Mouse (Mus musculus) forebrain, embryonic 11.5 days (tissue): ENCODE measurements around the gene Mbtps2. TPM values are rescaled to one million over a fixed set of nuclear protein-coding genes. Genes with fewer than 3 reads are reported as not detected.
A peak's percentile ranks its signal among the peaks of the same experiment; 100 is the strongest.

Source experiments
- ATAC-seq: fragments of 200-750 bp; cut with Nextera tagmentation; replicated peaks from 2 replicates; pipeline ENCODE4 v1.8.0; 2017; ENCODE audit warnings: moderate TSS enrichment; ENCODE audit not compliant: low FRiP score
- DNase-seq: peaks from one replicate; pipeline ENCODE4 v3.0.0-alpha.2; 2017; ENCODE audit warnings: low spot score
- H3K27ac ChIP-seq: fragments of 300-500 bp; sonication (generic); 2 replicates; pipeline ENCODE4 v1.5.1; 2014; ENCODE audit warnings: low read depth, low read length
- H3K27me3 ChIP-seq: fragments of 300-500 bp; sonication (generic); 2 replicates; pipeline ENCODE4 v1.6.1; 2014; ENCODE audit warnings: mild to moderate bottlenecking, low read length, mixed read lengths; ENCODE audit not compliant: control insufficient read depth, insufficient read depth
- H3K36me3 ChIP-seq: fragments of 300-500 bp; sonication (generic); 2 replicates; pipeline ENCODE4 v1.6.1; 2014; ENCODE audit warnings: mild to moderate bottlenecking, low read length, moderate library complexity, mixed read lengths; ENCODE audit not compliant: control insufficient read depth, insufficient read depth
- H3K4me1 ChIP-seq: fragments of 300-500 bp; sonication (generic); replicated peaks from 2 replicates; pipeline ENCODE4 v1.6.1; 2014; ENCODE audit warnings: low read length, mixed read lengths; ENCODE audit not compliant: control insufficient read depth, insufficient read depth
- H3K4me2 ChIP-seq: fragments of 300-500 bp; sonication (generic); 2 replicates; pipeline ENCODE4 v1.6.1; 2014; ENCODE audit warnings: low read depth, mild to moderate bottlenecking, low read length, moderate library complexity, mixed read lengths; ENCODE audit not compliant: severe bottlenecking
- H3K4me3 ChIP-seq: fragments of 300-500 bp; sonication (generic); 2 replicates; pipeline ENCODE4 v1.5.1; 2014; ENCODE audit warnings: low read depth, low read length
- H3K9ac ChIP-seq: fragments of 300-500 bp; sonication (generic); 2 replicates; pipeline ENCODE4 v1.6.1; 2014; ENCODE audit warnings: low read length
- H3K9me3 ChIP-seq: fragments of 300-500 bp; sonication (generic); 2 replicates; pipeline ENCODE4 v1.6.1; 2016; ENCODE audit warnings: low read length, mixed read lengths; ENCODE audit not compliant: control insufficient read depth
- WGBS: fragments of 180-500 bp; shearing (Covaris S2); extraction: QIAGEN DNeasy Blood & Tissue Kit; methylation state at CpG from one replicate; pipeline ENCODE4 v1.1.7; 2014; 5-methylcytosine and 5-hydroxymethylcytosine counted together
- polyA plus RNA-seq: library from polyadenylated mRNA; unstranded; fragments of >200 nt; fragmentation: Nextera tagmentation; extraction: Ambion mirVana; gene quantifications from 2 replicates; pipeline ENCODE4 v1.2.1, GENCODE M21; 2014

Gene Mbtps2
- polyA plus RNA-seq, 1 experiment from 2014 or later: 30.7 TPM

DNA sequence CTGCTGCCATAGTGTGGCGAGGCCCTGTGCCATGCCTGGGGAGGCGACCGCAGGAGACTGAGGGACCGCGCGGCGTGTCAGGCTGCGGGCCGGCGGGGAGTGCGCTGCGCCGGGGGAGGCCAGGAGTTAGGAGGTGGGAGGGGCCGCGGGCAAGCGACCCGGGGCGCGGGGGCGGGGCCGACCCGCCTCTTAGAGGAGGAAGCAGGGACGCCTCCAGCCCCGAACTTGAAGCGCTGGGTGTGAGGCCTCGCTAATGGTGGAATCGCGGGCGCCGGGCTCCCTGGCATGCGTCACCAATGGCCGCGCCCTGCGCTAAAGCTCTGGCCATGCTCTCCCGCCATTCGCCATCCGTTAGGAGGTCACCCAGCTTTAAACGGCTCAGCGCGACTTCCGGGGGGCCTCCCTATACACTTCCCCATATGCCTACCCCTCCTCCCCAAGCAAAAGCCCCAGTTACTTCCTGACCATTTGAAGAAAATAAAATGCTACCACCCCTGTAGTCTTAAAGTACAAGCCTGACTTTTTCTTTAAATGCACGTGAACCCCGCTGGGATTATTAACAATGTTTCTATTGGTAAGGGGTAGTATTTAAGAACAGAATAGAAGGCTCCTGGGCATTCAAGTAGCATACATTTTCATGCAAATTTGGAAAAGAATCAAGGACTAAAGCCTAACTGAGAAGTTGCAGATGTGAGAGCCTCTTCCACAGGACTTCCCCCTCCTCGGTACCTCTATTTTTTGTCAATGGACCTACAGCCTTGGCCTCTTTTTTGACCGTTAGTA, 106.4 kb downstream of the Mbtps2 start, which contains the start of gene Sms:
Sms (minus strand) TSS at position 344 of the 783 bp plus-strand sequence.
- ATAC-seq (peak; percentile 87), DNase-seq (peak; percentile 86)
- no peaks in the 10 kb centered on the region for H3K27me3 ChIP-seq
- H3K4me1 ChIP-seq: no peaks in the 10 kb centered on the region; the same call in 1 of the 2 replicates
- WGBS: 19% methylated on average over 31 of the region's 45 CpGs
- no peaks in the 10 kb centered on the region for H3K36me3 ChIP-seq
- H3K9me3 ChIP-seq: no peaks in the 10 kb centered on the region
- peak within 1 kb of the TSS; percentile 84 for H3K27ac ChIP-seq
- peak within 1 kb of the TSS; percentile 82 for H3K9ac ChIP-seq
- H3K4me3 ChIP-seq: peak within 1 kb of the TSS; percentile 60
- peak within 1 kb of the TSS; percentile 45 for H3K4me2 ChIP-seq

DNA sequence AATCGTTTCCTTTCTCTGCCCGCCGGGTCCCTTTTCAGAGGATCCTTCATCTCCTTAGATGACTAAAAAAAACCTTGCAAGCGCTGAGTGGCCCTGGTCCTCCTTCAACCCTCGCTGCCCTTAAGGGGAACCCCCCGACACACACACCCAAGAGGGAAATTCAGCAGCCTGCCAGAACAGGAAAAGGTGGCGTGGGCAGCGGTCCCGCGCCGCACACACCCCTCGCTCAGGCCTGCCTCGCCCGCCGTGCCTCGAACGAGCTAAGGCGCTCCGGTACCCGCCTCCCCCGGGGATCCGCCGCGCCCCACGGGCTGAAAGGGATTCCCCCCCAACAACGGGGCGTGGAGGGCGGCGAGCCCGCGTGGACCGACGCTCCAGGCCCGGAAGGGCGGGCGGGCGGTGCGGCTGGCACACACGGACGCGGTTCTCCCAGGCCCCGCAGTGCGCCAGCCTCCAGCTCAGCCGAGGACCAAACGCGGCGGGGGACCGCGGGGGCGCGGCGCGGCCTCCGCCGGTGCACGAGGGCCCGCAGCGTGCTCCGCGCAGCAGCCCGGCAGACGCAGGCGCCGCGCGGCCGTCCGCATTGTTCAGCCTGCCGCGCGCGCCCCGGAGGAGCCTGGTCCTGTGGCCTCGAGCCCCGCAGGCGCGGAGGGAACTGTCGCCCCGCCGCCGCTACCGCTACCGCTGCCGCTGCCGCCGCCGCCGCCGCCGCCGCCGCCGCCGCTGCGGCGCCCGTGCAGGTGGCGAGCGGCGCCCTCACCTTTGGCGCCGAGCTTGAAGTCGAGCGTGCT, 107.2 kb downstream of the Mbtps2 start:
- Histone ChIP-seq H3K4me1 (no peaks in the 10 kb centered on the region; the same call in 1 of the 2 replicates), H3K4me3 (peak overlapping the region; percentile 60), H3K9ac (peak overlapping the region; percentile 82), H3K9me3 (no peaks in the 10 kb centered on the region), H3K4me2 (peak overlapping the region; percentile 45), H3K36me3 (no peaks in the 10 kb centered on the region), H3K27ac (peak overlapping the region; percentile 84), H3K27me3 (no peaks in the 10 kb centered on the region)
- peak; percentile 72 for ATAC-seq
- peak; percentile 76 for DNase-seq
- WGBS: 10% methylated on average over 62 of the region's 104 CpGs

DNA sequence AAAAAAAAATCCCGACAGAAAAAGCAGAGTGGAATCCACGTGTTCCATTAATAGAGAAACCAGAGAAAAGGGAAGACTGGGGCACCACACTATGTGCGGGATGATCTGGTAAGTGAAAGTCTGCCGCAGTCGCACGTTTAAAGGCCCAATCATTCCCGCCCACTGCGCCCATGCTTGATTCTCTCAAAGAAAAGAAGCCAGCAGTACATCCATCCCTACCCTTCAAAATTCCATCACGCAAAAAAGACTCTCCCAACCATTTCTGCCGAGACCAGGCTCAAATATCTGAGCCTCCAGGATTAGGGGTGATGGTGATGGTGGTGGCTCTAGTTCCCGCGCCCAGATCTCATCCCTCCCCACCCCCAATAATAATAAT, 107.8 kb downstream of the Mbtps2 start:
- H3K4me2 ChIP-seq: peak overlapping the region; percentile 45
- H3K9ac ChIP-seq: peak overlapping the region; percentile 82
- H3K27ac ChIP-seq: peak overlapping the region; percentile 84
- H3K36me3 ChIP-seq: no peaks in the 10 kb centered on the region
- H3K4me3 ChIP-seq: peak overlapping the region; percentile 60
- DNase-seq (peak; percentile 54), ATAC-seq (no peak)
- H3K27me3 ChIP-seq: no peaks in the 10 kb centered on the region
- no peaks in the 10 kb centered on the region for H3K9me3 ChIP-seq
- WGBS: 23% methylated on average over 12 of the region's 12 CpGs
- H3K4me1 ChIP-seq: no peaks in the 10 kb centered on the region; the same call in 1 of the 2 replicates

DNA sequence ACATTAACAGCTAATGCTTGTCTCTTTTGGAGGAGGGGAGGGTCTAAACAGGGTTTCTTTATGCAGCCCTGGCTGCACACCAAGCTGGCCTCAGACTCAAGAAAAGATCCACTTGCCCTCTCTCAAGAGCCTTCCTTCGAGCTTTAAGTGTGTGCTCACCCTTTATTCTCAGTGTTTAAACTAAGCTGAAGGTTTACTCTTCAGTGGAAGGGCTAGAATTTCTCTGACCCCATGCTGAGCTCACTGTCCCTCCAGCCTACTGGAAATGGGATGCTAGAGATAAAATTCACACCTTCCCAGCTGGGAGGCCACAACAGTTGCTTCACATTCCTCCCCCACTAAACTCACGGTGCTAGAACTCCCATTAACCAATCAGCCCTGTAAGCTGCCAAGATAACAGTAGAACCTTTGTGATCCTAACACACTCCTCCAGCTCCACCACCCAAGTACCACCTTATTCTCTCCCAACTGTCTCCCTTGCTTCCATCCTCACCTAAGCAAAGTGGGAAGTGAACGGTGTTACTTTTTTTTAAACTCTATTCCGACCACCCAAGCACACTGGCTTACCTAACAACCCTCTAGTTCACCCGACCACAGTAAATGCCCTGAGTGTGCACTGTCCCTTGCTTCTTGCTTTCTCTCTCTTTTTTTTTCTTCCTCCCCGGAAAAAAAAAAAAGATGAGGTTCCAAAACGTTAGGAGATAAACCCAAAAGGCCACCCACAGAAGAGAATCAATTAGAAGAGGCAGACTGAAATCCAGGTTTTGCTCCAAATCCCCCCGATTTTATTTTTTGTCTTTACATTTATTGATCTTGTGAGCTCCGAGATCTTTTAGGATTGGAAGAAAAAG, 108.4 kb downstream of the Mbtps2 start:
- H3K36me3 ChIP-seq: no peaks in the 10 kb centered on the region
- DNase-seq: no peak
- no peaks in the 10 kb centered on the region for H3K9me3 ChIP-seq
- WGBS: 19% methylated on average over 9 of the region's 9 CpGs
- H3K4me1 ChIP-seq: no peaks in the 10 kb centered on the region; the same call in 1 of the 2 replicates
- peak overlapping the region; percentile 82; the same call in 1 of the 2 replicates for H3K9ac ChIP-seq
- 0 out of 2 replicates have a peak overlapping the region, but pooled peaks have one; percentile 84 for H3K27ac ChIP-seq
- H3K4me2 ChIP-seq: peak overlapping the region; percentile 45
- H3K4me3 ChIP-seq: peak overlapping the region; percentile 60
- ATAC-seq: no peak
- H3K27me3 ChIP-seq: no peaks in the 10 kb centered on the region

DNA sequence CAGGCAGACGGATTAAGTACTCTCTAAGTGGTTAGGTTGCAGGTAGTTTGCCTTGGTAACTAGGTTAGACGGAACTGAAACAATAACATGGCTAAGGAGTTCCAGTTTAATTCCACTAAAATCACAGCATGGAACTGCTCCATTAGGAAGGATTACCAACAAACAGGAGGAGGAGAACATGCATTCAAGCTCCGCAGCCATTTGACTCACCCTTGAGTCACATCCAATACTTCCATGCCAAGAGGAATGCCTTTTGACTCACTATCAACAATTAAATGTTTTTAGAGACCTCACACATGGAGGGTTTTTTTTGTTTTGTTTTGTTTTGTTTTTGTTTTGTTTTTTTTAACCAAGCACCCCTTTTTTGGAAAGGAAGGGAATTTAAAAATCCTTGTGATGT, 109.7 kb downstream of the Mbtps2 start:
- Histone ChIP-seq H3K4me2 (no peak overlapping the region), H3K9ac (no peak overlapping the region), H3K9me3 (no peaks in the 10 kb centered on the region), H3K4me1 (no peaks in the 10 kb centered on the region; the same call in 1 of the 2 replicates), H3K36me3 (no peaks in the 10 kb centered on the region), H3K27me3 (no peaks in the 10 kb centered on the region), H3K4me3 (no peak overlapping the region), H3K27ac (no peak overlapping the region)
- DNase-seq (no peak), ATAC-seq (no peak)
- 58% methylated on average over 3 of the region's 3 CpGs for WGBS

DNA sequence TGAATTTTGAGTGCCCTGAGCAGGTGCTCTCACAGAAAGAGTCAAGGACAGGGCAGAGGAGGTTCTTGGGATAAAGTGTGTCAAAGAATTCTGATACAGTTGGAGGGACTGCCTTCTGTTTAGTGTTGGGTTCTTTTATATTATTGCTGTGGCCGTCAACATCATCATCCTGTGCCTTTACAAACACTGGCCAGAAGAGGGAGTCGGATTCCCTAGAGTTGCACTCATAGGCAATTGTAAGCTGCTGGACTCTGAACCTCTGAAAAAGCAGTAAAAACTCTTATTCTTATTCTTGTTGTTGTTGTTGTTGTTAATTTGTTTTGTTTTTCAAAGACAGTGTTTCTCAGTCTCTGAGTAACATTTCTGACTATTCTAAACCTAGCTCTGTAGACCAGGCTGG, 111.8 kb downstream of the Mbtps2 start:
- Histone ChIP-seq H3K36me3 (no peaks in the 10 kb centered on the region), H3K27ac (no peak overlapping the region), H3K4me1 (no peaks in the 10 kb centered on the region), H3K4me3 (no peak overlapping the region), H3K9ac (no peak overlapping the region), H3K27me3 (no peaks in the 10 kb centered on the region), H3K4me2 (no peak overlapping the region), H3K9me3 (no peaks in the 10 kb centered on the region)
- 78% methylated on average over 2 of the region's 2 CpGs for WGBS
- DNase-seq (no peak), ATAC-seq (no peak)
